Mouse (Mus musculus): ENCODE measurements at regions not wholly inside any gene's neighbourhood (a gene's known extent, or its start where the extent isn't known, plus 50 kb on each side); places are given as distances from the start of the nearest gene placed in this dataset.

DNA sequence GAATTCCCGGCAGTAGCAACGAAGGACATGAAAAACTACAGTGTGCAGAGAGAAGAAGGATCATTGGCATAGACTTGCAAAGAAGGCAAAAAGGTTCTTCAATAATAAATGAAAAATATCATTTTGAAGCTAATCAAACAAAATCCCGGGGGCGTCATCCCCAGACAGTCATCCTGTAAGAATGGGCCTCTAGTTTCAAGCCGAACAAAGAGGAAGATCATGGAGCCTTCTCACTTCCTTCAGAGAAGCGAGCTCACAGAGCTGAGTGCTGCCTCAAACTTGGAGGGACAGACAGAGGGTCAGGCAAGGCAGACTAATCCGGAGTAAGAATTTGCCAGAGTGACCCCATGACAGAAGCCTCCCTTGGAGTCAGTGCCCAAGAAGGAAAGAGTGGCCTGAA is 163.0 kb downstream of the Kit start:
- ATAC-seq (replicated peaks in 1 of 2; ENCODE audit: insufficient read depth in 1 of 2, low FRiP score in 2 of 2, low TSS enrichment in 1 of 2, low read depth in 1 of 2, poor library complexity in 2 of 2, severe bottlenecking in 2 of 2): peak in 1 of 2 experiments; percentile 12; a peak in 1 of 4 replicates

DNA sequence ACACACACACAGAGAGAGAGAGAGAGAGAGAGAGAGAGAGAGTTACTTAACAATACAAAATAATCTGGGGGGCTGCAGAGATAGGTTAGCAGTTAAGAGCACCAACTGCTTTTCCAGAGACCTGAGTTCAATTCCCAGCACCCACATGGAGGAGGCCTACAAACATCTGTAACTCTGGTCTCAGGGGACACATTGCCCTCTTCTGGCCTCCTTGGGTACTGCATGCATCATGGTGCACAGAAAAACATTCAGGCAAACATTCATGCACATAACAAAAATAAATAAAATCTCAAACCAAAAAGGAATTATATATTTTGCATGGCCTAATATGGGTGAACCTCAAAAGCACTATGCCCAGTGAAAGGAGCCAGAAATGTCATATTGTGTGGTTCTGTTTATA is 161.6 kb downstream of the Kit start:
- no peak for ATAC-seq (replicated peaks in 1 of 2; ENCODE audit: insufficient read depth in 1 of 2, low FRiP score in 2 of 2, low TSS enrichment in 1 of 2, low read depth in 1 of 2, poor library complexity in 2 of 2, severe bottlenecking in 2 of 2)

DNA sequence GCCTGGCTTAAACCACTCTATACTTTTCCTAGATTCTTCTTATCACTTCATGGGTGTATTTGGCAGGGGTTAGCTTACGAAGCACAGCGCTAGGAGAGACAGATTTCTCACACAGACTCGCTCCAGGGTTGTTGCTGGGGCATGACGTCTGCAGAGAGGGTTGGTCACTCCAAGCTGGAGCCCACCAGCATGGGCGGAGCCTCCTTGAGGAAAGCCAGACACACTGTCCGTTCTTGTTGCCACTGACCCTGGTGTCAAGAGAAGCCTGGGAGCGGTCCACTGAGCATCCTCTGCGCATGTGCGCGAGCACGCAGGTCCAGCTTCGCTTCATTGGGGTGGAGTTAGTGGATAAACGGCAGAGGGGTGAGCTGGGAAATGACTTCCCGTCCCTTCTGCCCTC is 159.8 kb downstream of the Kit start:
- no peak for ATAC-seq (replicated peaks in 1 of 2; ENCODE audit: insufficient read depth in 1 of 2, low FRiP score in 2 of 2, low TSS enrichment in 1 of 2, low read depth in 1 of 2, poor library complexity in 2 of 2, severe bottlenecking in 2 of 2)

DNA sequence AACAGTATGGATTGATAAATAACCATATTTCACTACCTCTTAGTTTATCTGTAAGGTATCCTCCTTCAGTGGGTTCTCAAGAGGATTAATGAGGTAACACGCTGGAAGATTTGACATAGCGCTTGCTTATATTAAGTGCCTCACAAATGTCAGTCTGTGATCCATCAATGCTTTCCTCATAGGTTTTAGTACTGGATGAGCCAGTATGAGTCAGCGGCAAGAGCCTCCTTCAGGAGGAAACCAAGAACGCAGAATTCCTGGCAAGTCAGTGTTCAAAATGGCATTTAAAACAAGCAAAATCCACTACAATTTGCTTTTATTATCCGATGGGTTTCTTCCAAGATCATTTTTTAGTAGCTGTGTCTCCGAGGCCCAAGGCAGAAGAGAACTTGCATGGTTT is 159.3 kb downstream of the Kit start:
- ATAC-seq (replicated peaks in 1 of 2; ENCODE audit: insufficient read depth in 1 of 2, low FRiP score in 2 of 2, low TSS enrichment in 1 of 2, low read depth in 1 of 2, poor library complexity in 2 of 2, severe bottlenecking in 2 of 2): no peak

DNA sequence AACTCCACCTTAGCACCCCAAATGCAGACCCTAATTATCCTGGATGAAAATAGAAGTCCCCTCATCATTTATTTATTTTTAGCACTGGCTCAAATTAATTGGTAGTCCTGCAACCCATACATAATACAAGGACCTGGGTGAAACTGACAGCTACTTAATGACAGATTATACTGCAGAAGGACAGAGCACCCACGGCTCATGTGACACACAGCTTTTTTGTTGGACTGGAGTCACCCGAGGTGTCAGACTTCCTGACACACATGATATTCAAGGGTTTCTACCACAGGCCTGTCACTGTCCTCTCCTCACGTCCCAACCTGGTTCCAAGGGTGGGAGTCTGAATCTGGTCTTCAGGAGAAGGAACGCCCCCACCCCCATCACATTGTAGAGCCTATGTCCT is 156.5 kb downstream of the Kit start:
- 0 out of 4 replicates have a peak, but pooled peaks of 1 of the 2 experiments have one; percentile 6 for ATAC-seq (replicated peaks in 1 of 2; ENCODE audit: insufficient read depth in 1 of 2, low FRiP score in 2 of 2, low TSS enrichment in 1 of 2, low read depth in 1 of 2, poor library complexity in 2 of 2, severe bottlenecking in 2 of 2)

DNA sequence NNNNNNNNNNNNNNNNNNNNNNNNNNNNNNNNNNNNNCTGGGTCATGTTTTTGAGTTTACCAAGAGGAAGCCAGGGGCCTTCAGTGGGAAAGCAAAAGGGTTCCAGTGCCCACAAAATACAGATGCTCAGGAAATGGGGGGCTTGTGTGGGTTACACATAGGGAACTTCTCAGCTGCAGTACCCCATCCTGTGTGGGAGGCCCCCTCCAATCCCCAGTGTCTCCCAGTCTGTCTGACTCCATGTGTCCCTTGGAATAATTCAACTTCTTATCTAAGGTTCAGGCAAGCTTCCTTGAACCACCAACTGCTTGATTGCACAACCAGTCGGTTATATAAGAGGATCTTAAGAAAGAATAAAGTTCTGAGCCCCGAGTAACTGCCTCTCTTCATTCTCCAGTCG is 156.0 kb downstream of the Kit start:
- ATAC-seq (replicated peaks in 1 of 2; ENCODE audit: insufficient read depth in 1 of 2, low FRiP score in 2 of 2, low TSS enrichment in 1 of 2, low read depth in 1 of 2, poor library complexity in 2 of 2, severe bottlenecking in 2 of 2): peak; percentile 92 to 96

DNA sequence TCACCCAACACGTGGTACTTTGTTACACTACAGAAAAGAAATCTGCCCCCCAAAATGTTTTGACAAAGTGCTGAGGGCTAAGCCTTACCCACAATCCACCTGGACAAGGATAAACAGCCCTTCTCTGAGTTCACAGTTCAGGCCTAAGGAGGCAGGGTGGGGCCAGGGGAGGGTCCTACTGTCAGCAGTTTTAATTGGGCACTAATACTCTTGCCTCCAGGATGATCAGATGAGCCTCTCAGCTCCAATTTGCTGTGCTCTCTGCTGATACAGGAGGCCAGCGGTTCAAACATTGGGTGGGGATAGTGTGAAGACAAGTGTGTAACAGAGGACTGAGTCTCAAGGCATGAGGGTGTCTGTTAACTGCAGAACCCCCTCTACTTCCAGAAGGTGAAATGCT is 146.6 kb downstream of the Kit start:
- ATAC-seq (replicated peaks in 1 of 2; ENCODE audit: insufficient read depth in 1 of 2, low FRiP score in 2 of 2, low TSS enrichment in 1 of 2, low read depth in 1 of 2, poor library complexity in 2 of 2, severe bottlenecking in 2 of 2): no peak

DNA sequence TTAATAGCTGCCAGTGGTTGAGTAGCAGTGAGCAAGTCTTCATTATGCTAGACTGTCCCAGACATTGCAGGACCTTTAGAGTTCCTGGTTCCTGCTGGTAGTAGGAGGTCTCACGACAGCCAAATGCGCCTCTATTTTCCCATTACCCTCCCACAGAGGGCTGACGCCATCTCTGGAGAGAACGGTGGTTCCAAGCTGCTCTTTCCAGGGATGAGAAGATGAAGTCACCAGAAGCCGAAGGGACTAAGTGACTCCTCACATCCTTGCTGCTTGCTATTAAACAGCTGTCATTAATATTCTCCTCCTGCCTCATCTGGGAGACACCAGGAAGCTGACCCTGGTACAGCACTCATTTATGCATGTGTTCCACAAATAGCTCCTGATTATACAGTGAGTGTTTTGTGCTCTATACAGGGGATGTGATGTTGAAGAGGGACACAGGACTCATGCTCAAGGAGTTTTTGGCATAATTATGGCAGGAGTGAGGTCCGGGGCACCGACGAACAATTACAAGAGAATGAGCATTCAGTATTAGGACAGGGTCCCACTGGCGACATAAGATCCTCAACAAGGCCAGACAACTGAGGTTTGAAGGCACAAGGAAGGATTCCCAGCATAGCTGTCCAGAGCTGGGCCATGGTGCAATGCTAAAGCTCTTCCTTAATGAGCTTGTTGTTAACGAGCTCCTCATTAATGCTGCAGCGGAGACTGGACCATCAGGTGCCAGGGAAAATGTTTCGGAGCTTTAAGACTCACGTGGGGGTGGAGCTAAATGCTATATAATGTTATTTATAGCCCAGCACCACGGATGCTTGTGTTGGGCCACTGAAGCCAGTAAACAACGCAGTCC is 145.6 kb downstream of the Kit start:
- no peak for ATAC-seq (replicated peaks in 1 of 2; ENCODE audit: insufficient read depth in 1 of 2, low FRiP score in 2 of 2, low TSS enrichment in 1 of 2, low read depth in 1 of 2, poor library complexity in 2 of 2, severe bottlenecking in 2 of 2)

DNA sequence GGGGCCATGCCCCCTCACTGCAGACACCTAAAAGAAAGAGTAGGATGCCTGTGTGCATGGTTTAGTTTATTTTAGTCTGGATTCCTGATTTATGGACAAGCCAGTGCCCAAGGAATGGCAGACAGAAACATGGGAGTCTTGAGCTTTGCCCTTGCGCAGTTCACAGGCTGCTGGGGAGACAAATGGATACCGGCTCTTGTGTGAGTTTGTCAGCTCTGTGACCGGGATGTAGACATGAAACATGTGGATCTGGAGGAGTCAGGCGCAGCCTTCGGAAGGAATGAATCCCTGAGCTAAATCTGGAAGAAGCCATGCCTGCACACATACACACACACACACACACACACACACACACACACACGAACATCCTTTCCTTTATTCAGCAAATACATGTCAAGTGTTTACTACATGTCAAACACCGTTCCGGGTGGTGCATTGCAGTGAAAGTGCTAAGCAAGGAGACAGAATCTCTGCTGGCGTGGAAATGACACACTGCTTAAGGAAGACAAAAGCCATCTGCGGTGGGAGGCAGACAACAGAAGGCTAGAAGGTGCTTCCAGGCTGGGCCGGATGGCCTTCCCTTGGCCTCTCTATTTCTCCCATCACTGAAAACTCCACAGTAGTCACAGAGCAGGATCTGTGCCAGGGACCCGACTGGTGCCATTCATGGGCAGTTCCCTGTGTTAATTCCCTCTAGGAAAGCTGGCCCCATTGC is 144.0 kb downstream of the Kit start:
- ATAC-seq (replicated peaks in 1 of 2; ENCODE audit: insufficient read depth in 1 of 2, low FRiP score in 2 of 2, low TSS enrichment in 1 of 2, low read depth in 1 of 2, poor library complexity in 2 of 2, severe bottlenecking in 2 of 2): no peak
